Mouse (Mus musculus) B cell, adult 67 days (primary cell): ENCODE measurements around the gene Cacna2d3. TPM values are rescaled to one million over a fixed set of nuclear protein-coding genes. Genes with fewer than 3 reads are reported as not detected.

ENCODE experiments used
- total RNA-seq, 2 experiments: library from RNA; stranded (reverse); gene quantifications; 4 replicates each; pipeline ENCODE4 v1.2.4; 2023

Cacna2d3 gene
- not detected for total RNA-seq

GRCm38 (mm10) chr14:29721488-29722385 lies at the start of gene Cacna2d3:
Gene Cacna2d3, minus strand, starts transcription at chr14:29721864.

DNA sequence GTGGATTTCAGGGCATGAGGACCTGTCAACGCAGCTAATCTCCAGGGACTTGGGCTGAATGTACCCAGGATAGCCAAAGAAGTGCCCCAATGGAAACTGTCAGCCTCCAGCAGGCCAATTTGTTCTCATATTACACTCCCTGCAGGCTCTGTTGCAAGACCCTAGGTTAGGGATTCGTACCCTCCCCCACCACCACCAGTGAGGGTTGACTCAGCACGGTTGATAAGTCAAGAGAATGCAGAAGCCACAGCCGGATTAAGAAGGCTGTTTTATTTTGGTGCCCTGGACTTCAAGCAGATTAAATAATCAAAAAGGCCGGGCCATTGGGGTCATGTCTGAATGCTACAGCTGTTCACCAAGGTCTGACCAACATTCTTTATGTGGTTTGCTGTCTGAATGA lies 703.8 kb downstream of the Cacna2d3 start, which contains the start of gene Lrtm1:
TSS of gene Lrtm1 (plus strand) at position 326 of the 400 bp plus-strand sequence.

Other genes starting within 250 kb of the Cacna2d3 start
- 100 to 1,000 TPM; 121 to 169 TPM for gene Selenok, start 246.4 kb upstream of the Cacna2d3 start, total RNA-seq